Mouse (Mus musculus): ENCODE results near the gene Maml3.

The Maml3 gene

DNA sequence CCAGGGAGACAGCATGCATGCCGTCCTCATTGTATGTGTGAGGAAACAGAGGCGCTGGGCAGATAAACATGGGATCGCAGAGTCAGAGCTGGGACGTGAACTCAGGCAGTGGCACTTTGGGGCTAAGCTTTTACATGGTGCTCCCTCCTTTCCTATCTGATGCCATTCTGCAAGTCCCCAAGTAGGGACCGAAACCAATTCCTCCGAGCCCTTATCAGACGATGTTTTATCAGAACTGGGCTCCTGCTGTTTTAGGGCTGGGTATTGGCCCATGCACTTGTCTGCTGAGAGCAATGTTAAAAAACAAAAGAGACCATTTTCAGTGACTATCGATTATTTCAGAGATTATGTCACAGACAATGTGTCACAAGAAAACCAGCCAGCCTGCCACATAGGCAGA is 191.4 kb downstream of the Maml3 start:
- DNase-seq (ENCODE audit: low spot score): no peak

DNA sequence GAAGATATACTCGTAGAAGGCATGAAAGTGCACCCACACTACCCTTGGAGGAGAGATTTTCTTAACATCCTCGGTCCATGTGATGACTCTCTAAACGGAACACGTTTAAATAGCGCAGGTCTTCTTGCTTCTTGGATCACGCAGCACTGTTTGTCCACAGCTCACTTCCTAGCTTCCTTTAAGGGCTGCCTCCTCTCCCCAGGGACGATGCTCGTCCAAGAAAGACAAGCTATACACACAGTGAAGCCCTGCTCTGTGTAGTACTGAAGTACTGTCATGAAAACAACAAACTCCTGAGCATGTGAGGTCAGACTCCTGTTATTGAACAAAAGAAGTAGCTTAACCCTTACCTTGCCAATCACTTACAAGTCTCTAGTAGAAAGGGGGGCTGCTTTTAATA is 192.7 kb downstream of the Maml3 start:
- DNase-seq (ENCODE audit: low spot score): peak; percentile 10

DNA sequence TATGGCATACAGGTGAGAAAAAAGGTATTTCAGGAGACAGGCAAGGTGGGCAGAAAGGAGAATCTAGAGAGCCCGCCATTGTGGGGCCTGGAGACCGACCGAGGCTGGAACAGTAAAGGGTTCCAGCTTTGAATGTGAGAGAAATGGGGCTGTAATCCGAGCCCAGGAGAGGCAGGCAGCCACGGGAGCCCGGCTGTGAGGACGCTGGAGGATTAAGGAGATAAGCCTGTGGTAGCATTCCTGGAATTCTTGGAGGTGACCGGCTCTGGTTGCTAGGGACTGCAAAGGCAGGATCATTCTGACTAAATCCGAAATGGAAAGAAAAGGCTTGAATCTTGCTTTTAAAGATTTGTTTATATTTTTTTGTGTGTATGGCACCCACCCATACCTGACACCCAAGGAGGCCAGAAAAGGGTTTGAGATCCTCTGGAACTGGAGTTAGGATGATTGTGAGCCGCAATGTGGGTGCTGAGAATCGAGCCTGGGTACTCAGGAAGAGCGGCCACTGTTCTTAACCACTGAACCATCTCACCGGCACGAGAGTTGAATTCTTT is 196.4 kb downstream of the Maml3 start:
- DNase-seq (ENCODE audit: low spot score): no peak

DNA sequence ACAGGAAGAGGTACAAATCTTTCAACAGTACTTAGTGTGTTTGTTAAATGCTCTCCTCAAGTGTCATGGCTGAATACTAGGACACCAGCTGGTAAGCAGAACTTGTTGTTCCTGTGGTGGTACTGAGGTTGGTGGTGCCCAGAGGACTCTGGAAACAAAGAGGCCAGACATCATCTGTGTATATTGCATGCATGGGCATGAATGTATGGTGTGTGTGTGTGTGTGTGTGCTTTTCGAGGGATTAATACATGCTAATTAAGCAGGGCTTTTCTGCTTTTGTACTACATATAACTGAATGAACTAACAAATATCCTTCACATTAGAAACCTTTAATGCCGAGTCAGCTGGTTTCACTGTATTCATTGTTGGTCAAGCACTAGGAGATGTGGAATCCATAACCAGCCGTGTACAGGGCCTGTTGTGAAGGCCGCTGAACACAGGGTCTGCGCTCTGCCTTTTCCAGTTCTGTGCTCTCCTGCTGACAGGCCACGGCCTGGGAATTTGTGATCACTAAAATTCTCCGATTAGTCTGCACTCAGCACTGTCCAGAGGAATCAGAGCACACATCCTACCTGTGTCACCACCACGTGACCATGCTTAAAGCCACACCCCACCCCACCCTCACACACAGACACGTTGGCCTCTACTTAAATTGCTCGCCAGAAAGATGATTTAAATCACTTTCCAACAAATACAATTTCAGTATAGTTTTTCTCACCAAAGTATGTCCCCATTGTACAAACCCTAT is 197.6 kb downstream of the Maml3 start:
- no peak for DNase-seq (ENCODE audit: low spot score)

DNA sequence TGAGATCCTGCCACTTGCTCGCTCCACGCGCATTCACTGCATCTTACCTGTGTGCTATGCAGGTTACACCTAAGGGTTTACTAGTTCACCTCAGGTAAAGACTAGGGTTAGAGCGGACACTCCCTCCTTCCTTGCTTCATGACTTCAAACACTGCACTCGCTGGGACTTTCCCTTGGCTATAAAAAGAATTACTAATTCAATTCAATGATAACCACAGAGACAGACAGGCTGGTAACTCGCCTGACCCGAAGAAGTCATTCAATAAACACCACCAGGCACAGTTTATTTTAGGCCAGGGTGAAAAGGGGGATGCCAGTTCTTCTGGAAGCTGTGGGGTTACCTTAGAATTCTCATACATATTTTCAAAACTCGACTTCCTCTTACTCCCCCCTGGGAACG is 199.0 kb downstream of the Maml3 start:
- no peak for DNase-seq (ENCODE audit: low spot score)

DNA sequence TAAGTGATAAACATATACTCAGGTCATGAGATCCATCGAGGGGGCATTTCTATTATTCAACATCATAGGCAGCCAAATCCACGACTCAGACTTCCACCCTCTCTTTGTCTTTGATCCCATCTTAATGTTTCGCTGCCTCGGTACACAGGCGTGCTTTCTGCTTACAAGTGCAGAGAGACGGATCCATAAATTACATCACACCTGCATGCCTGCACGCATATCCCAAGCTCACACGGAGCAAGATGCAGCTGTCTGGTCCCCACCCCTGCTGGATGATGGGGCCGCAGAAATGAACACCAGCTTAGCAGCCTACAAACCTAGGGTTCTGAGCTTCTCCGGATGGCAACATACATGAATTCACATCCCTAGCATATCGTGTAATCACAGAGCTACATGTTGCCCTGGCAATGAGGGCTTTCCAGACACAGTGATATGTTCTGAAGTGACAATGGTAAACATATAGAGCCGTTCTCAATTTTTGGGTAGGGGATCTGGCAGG is 200.5 kb downstream of the Maml3 start:
- DNase-seq (ENCODE audit: low spot score): no peak

DNA sequence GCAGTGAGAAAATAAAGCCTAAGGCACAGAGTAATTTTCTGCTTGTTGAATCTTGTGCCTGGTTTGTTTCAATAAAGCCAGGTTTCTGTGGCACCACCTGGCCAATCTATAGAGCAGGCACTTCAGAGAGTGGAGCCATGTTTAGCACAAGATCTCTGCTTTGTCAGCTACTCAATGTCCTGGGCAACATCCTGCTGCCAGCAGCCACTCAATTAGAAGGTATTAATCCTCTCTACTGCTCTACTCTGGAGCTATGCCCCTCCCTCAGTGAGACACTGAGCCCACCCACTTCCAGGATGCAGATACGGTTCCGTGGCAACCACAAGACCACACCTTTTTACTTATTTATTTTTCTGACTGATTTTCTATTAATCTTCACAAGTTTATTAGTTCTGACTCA is 203.7 kb downstream of the Maml3 start:
- no peak for DNase-seq (ENCODE audit: low spot score)

DNA sequence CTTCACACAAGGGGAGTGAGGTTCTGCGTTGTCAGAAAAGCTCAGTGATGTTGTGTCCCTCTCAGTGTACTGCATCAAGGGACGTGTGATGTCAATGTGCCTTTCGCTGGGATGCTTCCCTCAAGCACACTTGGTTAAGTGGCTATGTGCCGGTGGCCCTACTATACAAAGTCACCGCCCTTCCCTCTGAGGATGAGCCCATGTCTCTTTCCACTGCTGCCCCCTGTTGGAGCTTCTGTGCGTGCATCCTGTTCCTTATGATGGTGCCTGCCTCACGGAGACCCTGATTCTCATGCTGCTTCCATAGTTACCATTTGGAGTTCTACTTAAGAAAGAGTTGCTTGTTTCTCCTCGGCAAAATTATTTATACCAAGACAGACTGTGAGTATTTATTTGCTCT is 210.4 kb downstream of the Maml3 start:
- DNase-seq (ENCODE audit: low spot score): no peak

DNA sequence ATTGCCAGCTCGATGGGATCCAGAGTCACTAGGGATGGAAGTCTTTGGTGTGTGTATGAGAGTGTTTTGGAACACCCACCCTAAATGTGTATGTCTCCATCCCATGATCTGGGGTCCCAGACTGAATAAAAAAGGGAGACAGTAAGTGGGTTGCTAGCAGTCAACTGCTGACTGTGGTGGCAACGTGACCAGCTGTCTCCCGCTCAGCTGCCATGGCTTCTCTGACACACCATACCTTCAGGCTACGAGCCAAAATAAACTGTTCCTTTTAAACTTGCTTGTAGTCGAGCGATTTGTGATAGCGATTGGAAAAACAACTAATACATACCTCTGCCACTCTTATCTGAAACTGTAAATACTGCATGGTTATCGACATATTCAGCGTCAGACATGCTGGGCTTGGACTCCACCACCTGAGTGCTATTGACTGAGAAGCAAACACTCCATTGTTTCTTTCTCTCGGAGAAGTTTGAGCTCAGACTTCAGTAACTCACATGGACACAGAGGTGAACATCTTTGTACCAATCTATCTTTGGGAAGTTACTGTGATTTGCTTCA is 213.2 kb downstream of the Maml3 start:
- DNase-seq (ENCODE audit: low spot score): no peak

DNA sequence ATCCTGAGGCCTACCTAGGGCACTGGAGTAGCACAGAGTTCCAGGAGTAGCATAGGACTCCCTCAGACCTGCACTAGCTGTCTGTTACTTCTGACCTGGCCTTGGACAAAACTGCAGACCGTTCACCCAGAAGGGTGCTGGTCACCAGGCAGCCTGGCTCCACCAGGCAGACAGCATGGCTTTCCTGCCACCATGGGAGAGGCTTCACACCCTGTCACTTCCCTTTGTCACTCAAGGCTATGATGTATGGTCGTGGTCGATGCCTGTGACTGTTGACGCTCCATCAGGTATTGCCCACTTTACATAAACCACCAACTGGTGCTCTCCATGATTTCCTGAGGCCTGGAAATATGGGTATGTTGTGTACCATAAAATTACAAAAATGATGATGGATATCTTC is 214.7 kb downstream of the Maml3 start:
- no peak for DNase-seq (ENCODE audit: low spot score)

DNA sequence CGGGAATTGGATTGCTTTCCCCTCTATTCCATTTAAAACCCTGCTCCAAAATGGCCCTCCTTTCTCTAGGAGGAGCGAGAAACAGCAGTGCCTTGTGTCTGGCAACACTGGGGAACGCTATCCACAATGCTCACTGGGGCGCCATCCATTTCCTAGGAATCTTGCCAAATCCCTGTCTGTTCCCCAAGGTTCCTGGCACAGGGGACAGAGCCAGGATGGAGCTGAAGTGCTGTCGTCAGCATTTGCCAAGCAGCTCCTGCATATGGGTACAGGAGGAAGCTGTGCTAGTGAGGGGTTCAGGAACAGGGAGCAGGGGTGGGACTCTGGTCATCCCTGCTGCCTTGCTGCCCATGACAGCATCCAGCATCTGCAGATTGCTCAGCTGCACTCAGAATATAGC is 215.1 kb downstream of the Maml3 start:
- peak; percentile 63 for DNase-seq (ENCODE audit: low spot score)

DNA sequence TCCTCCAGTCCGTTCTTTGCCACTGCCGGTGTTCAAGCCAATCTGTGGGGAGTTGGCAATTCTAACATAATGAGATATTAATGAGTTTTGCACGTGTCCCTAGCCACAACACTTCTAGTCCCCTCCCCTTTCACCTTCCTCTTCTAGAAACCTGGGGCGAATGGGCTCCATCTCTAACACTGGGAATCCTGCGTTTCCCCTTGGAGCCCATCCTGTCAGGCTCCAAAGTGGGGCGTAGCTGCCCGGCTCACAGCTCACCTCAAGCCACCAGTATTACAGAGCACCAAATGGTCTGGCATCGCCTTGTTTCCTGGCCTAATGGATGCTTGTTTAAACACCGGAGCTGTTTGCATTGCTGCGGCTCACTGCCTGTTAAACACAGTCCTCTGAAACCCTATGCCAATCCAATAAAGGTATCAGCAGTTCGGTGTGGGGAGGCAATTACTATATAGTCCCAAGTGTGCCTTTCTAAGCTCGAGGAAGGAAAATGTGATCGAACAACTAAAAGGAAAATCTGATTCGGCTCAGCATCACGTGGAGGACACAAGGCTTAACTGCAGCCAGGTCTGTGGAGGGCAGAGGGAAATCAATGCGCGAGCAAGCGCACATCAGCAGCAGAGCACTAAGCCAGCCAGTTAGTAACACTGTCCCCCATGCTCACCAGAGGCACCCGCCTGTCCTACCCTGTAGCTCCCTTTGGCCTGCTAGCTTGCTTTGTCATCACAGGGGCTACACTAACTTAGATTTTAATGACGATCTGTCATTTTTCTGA is 216.0 kb downstream of the Maml3 start:
- DNase-seq (ENCODE audit: low spot score): no peak

DNA sequence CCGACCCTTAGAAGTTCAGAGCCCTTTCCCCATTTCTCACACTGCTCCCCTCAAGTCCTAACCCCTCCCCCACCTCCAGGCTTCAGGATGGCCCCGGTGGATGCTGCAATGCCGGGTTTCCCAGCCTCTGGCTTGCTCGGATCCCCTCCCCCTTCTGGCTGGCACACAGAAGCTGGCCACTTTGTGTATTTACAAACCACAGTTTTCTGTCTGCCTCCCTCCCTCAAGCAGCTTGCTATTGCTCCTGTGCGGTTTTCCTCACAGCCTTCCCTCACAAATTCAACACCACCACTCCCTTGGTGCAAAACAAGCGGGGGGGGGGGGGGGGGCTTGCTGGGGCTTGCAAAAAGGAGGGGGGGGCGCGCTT is 216.6 kb downstream of the Maml3 start:
- no peak for DNase-seq (ENCODE audit: low spot score)

DNA sequence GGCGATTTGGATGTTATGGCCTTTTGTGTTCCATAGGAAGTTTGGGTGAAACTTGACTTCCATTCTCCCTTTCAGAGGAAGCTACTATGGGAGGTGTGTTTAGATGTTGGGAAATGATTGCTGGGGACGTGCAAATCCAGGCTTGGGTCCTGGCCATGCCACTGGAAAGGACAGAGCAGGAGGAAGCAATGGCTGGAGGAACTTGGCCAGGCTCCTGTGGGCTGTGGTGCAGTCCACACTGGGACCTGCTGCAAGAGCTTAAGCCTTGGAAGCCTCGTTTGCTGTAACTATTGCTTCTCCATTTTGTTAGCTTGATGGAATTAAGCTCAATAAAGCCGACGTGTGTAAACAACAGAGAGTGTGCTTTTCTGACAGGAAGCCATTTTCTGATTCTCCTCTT is 219.0 kb downstream of the Maml3 start:
- DNase-seq (ENCODE audit: low spot score): peak; percentile 62

DNA sequence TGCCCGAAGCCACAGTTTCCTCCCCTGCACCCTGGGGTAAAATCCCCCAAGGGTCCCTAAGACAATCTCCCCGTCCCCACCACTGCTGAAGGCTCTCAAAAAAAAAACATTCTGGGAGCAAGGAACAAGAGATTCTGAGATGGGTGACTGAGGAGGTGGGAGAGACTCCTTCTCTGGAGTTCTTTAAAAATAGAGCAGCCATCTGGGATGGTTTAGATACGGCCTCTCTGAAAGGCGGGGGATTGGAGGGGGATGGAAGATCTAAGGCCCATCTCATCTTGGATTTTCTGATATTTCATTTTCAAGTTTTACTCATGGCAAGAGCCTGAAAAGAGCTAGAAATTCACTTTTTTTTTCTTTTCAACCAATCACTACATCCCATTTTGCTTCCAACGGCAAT is 219.4 kb downstream of the Maml3 start:
- no peak for DNase-seq (ENCODE audit: low spot score)

DNA sequence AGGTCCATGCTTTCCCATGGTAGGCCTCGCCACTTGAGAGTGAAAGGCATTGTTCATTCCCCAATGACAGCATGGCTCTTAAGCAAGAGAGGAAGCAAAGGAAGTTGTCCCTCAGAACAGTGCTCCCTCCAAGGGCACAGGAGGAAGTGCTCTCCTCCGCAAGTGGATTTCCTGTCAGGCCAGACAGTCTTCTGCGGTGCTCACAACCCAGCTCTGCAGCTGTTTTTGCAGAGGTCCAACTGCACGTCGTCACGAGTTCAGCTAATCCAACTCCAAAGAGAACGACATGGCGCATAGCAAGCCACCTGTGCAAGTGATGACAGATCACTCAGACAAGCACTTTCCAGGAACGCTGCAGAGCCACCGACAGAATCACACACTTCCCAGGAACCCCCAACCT is 222.9 kb downstream of the Maml3 start:
- DNase-seq (ENCODE audit: low spot score): no peak

DNA sequence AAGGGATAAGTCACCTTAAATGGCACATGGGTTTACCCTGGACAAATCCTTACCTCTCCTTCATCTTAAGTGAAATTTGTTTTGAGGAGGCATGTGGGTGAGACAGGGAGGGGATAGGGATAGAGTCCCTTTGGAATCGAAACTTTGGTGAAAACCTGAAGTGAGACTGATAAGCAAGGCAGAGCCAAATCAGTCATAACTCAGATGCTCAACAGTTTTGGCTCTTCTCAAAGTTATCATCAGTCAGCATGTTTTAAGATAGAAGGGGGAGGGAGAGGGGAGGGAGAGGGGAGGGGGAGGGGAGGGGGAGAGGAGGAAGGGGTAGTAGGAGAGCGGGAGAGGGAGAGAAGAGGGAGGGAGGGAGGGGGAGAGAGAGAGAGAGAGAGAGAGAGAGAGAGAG is 223.5 kb downstream of the Maml3 start:
- DNase-seq (ENCODE audit: low spot score): no peak

DNA sequence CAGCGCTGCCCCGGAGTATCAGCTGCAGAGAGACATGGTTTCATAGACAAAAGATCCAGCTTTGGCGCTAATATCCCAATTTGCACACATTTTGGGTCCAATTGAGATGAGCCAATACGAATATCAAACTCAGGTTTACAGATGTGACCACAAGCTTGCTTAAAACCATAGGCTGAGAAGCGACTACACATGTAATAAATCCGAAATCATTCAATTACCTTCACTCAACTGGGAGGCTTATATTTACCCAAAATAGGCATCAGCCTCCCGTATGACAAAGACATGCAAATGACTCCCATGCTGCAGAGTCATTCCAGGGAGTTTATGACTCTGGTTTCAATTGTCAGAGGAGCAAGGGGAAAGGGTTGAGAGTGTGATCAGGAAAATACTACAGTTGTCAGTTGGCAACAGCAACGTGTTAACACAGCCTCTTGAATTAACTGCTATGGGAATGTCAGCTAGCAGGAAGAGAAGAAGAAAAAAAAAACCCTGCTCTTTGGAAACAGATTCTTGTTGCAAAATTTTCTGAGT is 224.3 kb downstream of the Maml3 start:
- DNase-seq (ENCODE audit: low spot score): no peak

DNA sequence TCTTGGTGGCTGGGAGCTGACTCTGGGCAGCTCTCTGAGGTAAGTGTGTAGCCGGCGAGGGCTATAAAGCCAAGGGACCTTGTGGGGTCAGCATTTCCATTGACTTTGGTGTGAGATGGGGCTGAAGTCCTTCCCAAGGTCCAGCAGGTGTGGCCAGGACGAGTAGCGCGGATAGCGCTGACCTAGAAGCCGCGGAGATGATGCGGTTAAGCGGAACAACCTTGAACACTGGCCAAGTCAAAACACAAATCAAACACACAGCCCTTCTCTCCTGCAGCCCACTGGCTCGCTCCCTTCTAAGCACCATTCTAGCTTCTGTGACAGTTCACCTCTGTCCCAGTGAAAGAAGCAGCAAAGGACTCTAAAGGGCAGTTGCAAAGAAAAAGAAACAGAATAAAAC is 225.7 kb downstream of the Maml3 start:
- DNase-seq (ENCODE audit: low spot score): no peak

DNA sequence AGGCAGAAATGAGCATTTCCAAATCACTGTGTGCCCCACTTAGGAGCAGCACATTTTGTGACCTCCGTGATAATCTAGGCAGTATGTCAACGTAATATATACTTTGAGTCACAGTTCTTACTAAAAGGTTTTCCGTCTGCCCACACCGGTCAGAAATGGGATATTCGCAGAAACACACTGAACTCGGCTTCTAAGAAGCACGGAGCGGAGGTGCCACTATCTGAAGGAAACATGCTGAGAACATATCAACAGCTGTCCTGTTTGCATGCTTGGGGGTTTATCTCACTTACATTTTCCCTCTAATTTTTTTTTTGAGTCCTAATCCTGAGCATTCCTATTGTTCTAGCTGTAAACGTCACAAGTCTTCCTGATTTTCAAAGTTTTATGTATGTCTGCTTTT is 226.3 kb downstream of the Maml3 start:
- no peak for DNase-seq (ENCODE audit: low spot score)

DNA sequence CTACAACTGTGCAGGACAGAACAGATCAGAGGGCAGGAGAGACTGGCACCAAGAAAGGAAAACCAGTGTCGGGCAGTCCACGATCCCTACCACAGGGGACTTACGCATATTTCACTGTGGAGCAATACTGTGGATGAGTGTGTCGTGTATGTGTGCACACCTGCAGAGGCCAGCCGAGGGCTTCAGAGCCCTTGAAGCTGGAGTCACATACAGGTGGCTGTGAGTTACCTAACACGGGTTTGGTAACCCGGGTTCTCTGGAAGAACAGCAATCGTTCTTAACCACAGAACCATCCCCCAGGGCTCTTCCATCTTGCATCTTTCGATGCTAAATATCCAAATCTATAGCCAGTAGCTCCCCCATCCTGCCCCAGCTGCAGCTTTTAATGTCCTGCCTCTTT is 228.1 kb downstream of the Maml3 start:
- DNase-seq (ENCODE audit: low spot score): no peak

DNA sequence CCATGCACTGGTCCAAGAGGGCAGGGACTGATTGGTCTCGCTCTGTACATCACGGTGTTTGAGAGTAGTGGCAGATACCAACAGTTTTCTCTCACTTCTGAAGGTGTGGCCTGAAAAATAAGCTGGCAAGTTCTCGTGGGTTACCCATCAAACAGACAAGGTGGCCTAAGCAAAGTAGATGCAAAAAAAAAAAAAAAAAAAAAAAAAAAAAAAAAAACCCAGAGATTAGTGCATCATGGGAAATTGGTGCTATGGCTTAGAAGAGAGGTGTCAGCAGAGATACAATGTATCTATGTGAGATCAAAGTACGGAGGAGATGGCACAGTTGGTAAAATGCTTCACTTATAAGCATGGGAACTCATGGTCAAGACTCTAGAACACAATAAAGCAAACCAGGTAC is 229.2 kb downstream of the Maml3 start:
- DNase-seq (ENCODE audit: low spot score): no peak

DNA sequence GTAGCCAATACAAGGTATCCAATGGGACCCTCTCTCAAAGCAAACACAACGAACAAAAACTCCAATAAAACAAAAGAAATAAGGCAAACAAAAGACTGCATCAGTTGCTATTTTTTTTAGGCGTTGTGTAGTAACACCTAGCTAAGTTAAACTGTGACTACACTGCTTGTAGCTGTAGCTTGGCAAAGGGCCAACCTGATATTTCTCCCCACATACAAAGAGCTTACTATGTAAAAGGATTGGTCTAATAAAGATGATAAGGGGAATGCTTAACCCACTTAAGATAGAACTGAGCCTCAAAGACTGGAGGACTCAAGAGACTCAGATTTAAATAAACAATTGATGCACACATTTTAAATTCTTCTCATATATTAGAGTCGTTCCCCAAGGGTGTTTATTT is 230.6 kb downstream of the Maml3 start:
- no peak for DNase-seq (ENCODE audit: low spot score)
